Comparison of ENCODE assay signal across 8 mouse cellular contexts in genomic region chr7:80401860-80402641, GRCm38 (mm10). TPM values are rescaled to one million over a fixed set of nuclear protein-coding genes. Genes with fewer than 3 reads are reported as not detected.
DNase-seq lines count a peak whose midpoint lies in the region; ATAC-seq and TF ChIP-seq lines count a peak whose summit lies in the region.

No protein-coding gene starts in this region.

- DNase-seq in 3T3-L1 (ENCODE audit: low read depth, low spot score) (peak; percentile 22), MN1 (ENCODE audit: low spot score) (peak; percentile 65)
- peak; percentile 65 for DNase-seq in embryo, embryonic 9.5 days (ENCODE audit: extremely low spot score)
- peak; percentile 60 for DNase-seq in kidney, postnatal 0 days (ENCODE audit: low spot score)
- DNase-seq in lung, postnatal 36 days = peak; percentile 52
- peak; percentile 52 to 83 for DNase-seq in spleen, postnatal 4 days (ENCODE audit: low spot score in 2 of 2)

- no peak for TF ChIP-seq CTCF in kidney, postnatal 0 days (IDR thresholded peaks at IDR 0.05; ENCODE audit: low read depth)

- no peaks in the 10 kb centered on the region for H3K9me3 ChIP-seq in heart, embryonic 14.5 days (ENCODE audit: control insufficient read depth, low read length)
- no peaks in the 10 kb centered on the region for H3K9me3 ChIP-seq in kidney, postnatal 0 days (replicated peaks; ENCODE audit: low read length)

- under 1% methylated on average over 56 of the region's 102 CpGs for WGBS in heart, embryonic 14.5 days
- WGBS in kidney, postnatal 0 days = under 1% methylated on average over 89 of the region's 102 CpGs

- H3K9ac ChIP-seq in heart, embryonic 14.5 days (ENCODE audit: low read length) = peak overlapping the region; percentile 98
- H3K9ac ChIP-seq in kidney, postnatal 0 days (ENCODE audit: low read depth, low read length) = peak overlapping the region; percentile 97

- peak overlapping the region; percentile 83 for H3K4me3 ChIP-seq in heart, embryonic 14.5 days (ENCODE audit: control insufficient read depth in 1 of 2, insufficient read depth in 1 of 2, low read depth in 1 of 2, low read length in 2 of 2)
- H3K4me3 ChIP-seq in kidney, postnatal 0 days (replicated peaks; ENCODE audit: low read depth, low read length) = peak overlapping the region; percentile 93

- peaks cover 15% of the 10 kb centered on the region for H3K36me3 ChIP-seq in heart, embryonic 14.5 days (ENCODE audit: control insufficient read depth, insufficient read depth, low read length)
- H3K36me3 ChIP-seq in kidney, postnatal 0 days (ENCODE audit: insufficient read depth, low read length) = peaks cover 10% of the 10 kb centered on the region; the same call in 1 of the 2 replicates

- H3K27me3 ChIP-seq in heart, embryonic 14.5 days (ENCODE audit: control insufficient read depth, insufficient read depth, low read length) = no peaks in the 10 kb centered on the region
- H3K27me3 ChIP-seq in kidney, postnatal 0 days (ENCODE audit: insufficient read depth, low read length) = no peaks in the 10 kb centered on the region

- peaks cover 21 to 51% of the 10 kb centered on the region in 2 experiments for H3K4me1 ChIP-seq in heart, embryonic 14.5 days (ENCODE audit: control insufficient read depth in 2 of 2, insufficient read depth in 2 of 2, low read length in 2 of 2)
- peaks cover 18% of the 10 kb centered on the region for H3K4me1 ChIP-seq in kidney, postnatal 0 days (replicated peaks; ENCODE audit: insufficient read depth, low read length)

- peak overlapping the region; percentile 72 for H3K4me2 ChIP-seq in heart, embryonic 14.5 days (ENCODE audit: low read length)
- peak overlapping the region; percentile 91 for H3K4me2 ChIP-seq in kidney, postnatal 0 days (ENCODE audit: low read length)

- H3K27ac ChIP-seq in heart, embryonic 14.5 days (replicated peaks in 1 of 2; ENCODE audit: control insufficient read depth in 1 of 2, insufficient read depth in 1 of 2, low read depth in 2 of 2, low read length in 2 of 2) = peak overlapping the region; percentile 75 to 97
- peak overlapping the region; percentile 97 for H3K27ac ChIP-seq in kidney, postnatal 0 days

- ATAC-seq in heart, embryonic 14.5 days (ENCODE audit: insufficient number of reproducible peaks, insufficient read depth, low FRiP score, low read depth) = peak; percentile 38
- peak; percentile 61 for ATAC-seq in kidney, postnatal 0 days (replicated peaks; ENCODE audit: low FRiP score, low read depth)
- no peak for ATAC-seq in granulocyte monocyte progenitor cell, adult 5-6 weeks (replicated peaks; ENCODE audit: poor library complexity, severe bottlenecking)

RNA-seq across cellular contexts. Expression of gene Furin, which starts 3.2 kb away (rescaled TPM):
- polyA plus RNA-seq in heart, embryonic 14.5 days (2014; fragmentation: Nextera tagmentation; extraction: Ambion mirVana) = 17.9 and 25.2 TPM in 2 replicates
- 20.8 and 22.9 TPM in 2 replicates for polyA plus RNA-seq in kidney, postnatal 0 days (2015; fragmentation: Nextera tagmentation; extraction: Ambion mirVana)
- 25.5 and 25.6 TPM in 2 replicates for total RNA-seq in granulocyte monocyte progenitor cell, adult 5-6 weeks (2014; fragmentation: Nextera tagmentation)
- total RNA-seq in granulocyte monocyte progenitor cell, adult 5-6 weeks (2017) = 5.0 and 10.1 TPM in 2 replicates

RNA-seq across cellular contexts. Expression of gene Fes, which starts 14.3 kb away (rescaled TPM):
- polyA plus RNA-seq in heart, embryonic 14.5 days (2014; fragmentation: Nextera tagmentation; extraction: Ambion mirVana) = 12.3 and 13.5 TPM in 2 replicates
- polyA plus RNA-seq in kidney, postnatal 0 days (2015; fragmentation: Nextera tagmentation; extraction: Ambion mirVana) = 12.4 and 12.5 TPM in 2 replicates
- total RNA-seq in granulocyte monocyte progenitor cell, adult 5-6 weeks (2014; fragmentation: Nextera tagmentation) = 141 and 238 TPM in 2 replicates
- 155 and 176 TPM in 2 replicates for total RNA-seq in granulocyte monocyte progenitor cell, adult 5-6 weeks (2017)

RNA-seq across cellular contexts. Expression of gene Man2a2, which starts 30.9 kb away (rescaled TPM):
- 15.9 and 19.5 TPM in 2 replicates for polyA plus RNA-seq in heart, embryonic 14.5 days (2014; fragmentation: Nextera tagmentation; extraction: Ambion mirVana)
- polyA plus RNA-seq in kidney, postnatal 0 days (2015; fragmentation: Nextera tagmentation; extraction: Ambion mirVana) = 7.3 and 8.8 TPM in 2 replicates
- total RNA-seq in granulocyte monocyte progenitor cell, adult 5-6 weeks (2014; fragmentation: Nextera tagmentation) = 60.4 and 74.6 TPM in 2 replicates
- total RNA-seq in granulocyte monocyte progenitor cell, adult 5-6 weeks (2017) = 32.7 and 36.7 TPM in 2 replicates

RNA-seq across cellular contexts. Expression of gene Hddc3, which starts 59.1 kb away (rescaled TPM):
- polyA plus RNA-seq in heart, embryonic 14.5 days (2014; fragmentation: Nextera tagmentation; extraction: Ambion mirVana) = 18.2 and 23.1 TPM in 2 replicates
- polyA plus RNA-seq in kidney, postnatal 0 days (2015; fragmentation: Nextera tagmentation; extraction: Ambion mirVana) = 20.2 and 21.5 TPM in 2 replicates
- 10.3 and 14.5 TPM in 2 replicates for total RNA-seq in granulocyte monocyte progenitor cell, adult 5-6 weeks (2014; fragmentation: Nextera tagmentation)
- 15.9 and 22.4 TPM in 2 replicates for total RNA-seq in granulocyte monocyte progenitor cell, adult 5-6 weeks (2017)
